Mouse (Mus musculus) liver, embryonic 14.5 days (tissue): ENCODE results near the gene Msantd2.

Source experiments
- CTCF ChIP-seq: IDR thresholded peaks from 2 replicates; pipeline ENCODE4 v1.5.1; 2016; ENCODE audit warnings: antibody characterized with exemption, low read depth, control low read depth
- EP300 ChIP-seq: IDR thresholded peaks from 2 replicates; pipeline ENCODE4 v1.6.1; 2016; ENCODE audit warnings: antibody characterized with exemption, low read depth

GRCm38 (mm10) chr9:37530888-37531705, 42.0 kb downstream of the Msantd2 start:
- TF ChIP-seq CTCF, result peak; percentile 40; the same call in 1 of the 2 replicates
- TF ChIP-seq EP300, result no peak
